Mouse (Mus musculus) gonadal fat pad, adult 2 months (tissue): ENCODE data around the gene Rora. TPM values are rescaled to one million over a fixed set of nuclear protein-coding genes. Genes with fewer than 3 reads are reported as not detected.
"Not testable (repeated sequence)": the region's sequence is repeated elsewhere in the genome, so short reads cannot be mapped to it uniquely, and the experiment has no call there.

Experiments used
- DNase-seq: peaks from one replicate; pipeline ENCODE4 v3.0.0-alpha.2; 2012; ENCODE audit warnings: low read depth
- polyA plus RNA-seq: library from polyadenylated mRNA; depleted of rRNA; stranded (reverse); fragments of >200 nt; gene quantifications from 2 replicates; pipeline ENCODE4 v1.2.3, GENCODE M21; 2012

Rora gene
- polyA plus RNA-seq, 1 experiment: 8.2 TPM

- DNase-seq: no peak
These were observed 431.4 kb downstream of the Rora start for GRCm38 (mm10) chr9:69084720-69085661.

- DNase-seq: no peak
These were observed 433.3 kb downstream of the Rora start for GRCm38 (mm10) chr9:69086844-69087243.

- no peak for DNase-seq
These were observed 433.7 kb downstream of the Rora start for GRCm38 (mm10) chr9:69087325-69087724.

- no peak for DNase-seq
These were observed 437.2 kb downstream of the Rora start for GRCm38 (mm10) chr9:69090749-69091270.

DNA sequence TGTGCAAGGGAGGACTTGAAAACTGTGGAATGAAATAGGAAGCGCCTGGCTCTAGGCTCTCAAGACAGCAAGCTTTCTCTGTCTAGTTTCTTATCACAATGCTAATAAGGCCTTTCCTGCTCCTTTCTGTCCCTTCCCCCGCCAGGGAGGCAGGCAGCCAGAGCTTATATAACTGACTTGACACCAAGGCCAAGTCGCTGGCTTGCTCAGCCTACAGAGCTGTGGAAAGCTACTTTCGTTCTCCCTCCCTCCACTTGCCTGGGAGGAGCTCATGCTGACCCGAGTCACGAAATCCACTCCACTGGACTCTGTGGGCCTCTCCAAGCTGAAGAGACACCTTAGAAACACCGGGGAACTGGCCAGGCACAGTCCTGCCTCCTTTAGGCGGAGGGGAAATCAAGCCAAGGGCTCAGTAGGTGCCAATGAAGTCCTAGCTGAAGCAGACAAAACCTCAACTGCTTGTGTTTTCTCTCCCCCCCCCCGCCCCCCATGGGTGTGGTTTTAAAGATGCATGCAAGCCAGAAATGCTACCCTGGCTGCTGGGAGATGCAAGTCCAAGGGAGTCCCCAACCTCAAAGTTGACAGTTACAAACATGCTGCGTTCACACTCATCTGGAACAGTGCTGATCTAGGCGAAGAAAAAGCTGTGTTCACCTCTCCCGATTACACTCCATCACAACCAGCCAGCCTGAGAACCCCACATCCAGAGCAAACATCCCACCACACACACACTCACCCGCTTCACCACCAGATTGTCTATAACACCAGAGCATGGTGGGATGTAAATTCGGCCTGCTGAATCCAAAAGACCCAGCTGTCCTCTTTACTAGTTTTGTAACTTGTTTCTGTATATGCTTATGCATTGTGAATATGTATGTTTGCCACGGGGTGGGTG, 438.8 kb downstream of the Rora start:
- no peak for DNase-seq

GRCm38 (mm10) chr9:69100153-69100756, 446.7 kb downstream of the Rora start:
- DNase-seq: not testable (repeated sequence)

- no peak for DNase-seq
These were observed 450.7 kb downstream of the Rora start for GRCm38 (mm10) chr9:69104321-69104720.

GRCm38 (mm10) chr9:69109618-69110300, 456.2 kb downstream of the Rora start:
- no peak for DNase-seq

GRCm38 (mm10) chr9:69110301-69110674, 456.7 kb downstream of the Rora start:
- DNase-seq: no peak

DNA sequence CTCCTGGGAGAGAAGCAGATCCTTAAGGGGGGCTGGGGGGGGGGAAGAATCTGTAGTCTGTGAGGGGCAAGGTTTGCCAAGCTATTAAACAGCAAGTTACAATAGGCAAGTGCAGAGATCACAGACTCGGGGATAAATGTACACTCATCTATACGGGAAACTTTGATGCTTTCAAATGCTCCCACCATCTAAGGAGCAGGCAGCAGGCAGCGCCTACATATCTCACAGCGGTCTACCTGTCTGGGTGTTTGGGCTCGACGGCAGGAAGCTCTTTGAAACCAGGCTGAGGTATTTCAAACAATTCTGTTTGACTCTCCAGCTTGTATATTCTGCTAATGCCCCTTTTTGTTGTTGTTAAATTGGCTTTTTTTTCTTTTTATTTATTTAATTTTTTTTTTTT, 457.1 kb downstream of the Rora start:
- DNase-seq: no peak

- DNase-seq: no peak
These were observed 458.0 kb downstream of the Rora start for GRCm38 (mm10) chr9:69111539-69111938.

- no peak for DNase-seq
These were observed 460.9 kb downstream of the Rora start for GRCm38 (mm10) chr9:69114429-69114984.

- DNase-seq: no peak
These were observed 463.2 kb downstream of the Rora start for GRCm38 (mm10) chr9:69116740-69117139.

DNA sequence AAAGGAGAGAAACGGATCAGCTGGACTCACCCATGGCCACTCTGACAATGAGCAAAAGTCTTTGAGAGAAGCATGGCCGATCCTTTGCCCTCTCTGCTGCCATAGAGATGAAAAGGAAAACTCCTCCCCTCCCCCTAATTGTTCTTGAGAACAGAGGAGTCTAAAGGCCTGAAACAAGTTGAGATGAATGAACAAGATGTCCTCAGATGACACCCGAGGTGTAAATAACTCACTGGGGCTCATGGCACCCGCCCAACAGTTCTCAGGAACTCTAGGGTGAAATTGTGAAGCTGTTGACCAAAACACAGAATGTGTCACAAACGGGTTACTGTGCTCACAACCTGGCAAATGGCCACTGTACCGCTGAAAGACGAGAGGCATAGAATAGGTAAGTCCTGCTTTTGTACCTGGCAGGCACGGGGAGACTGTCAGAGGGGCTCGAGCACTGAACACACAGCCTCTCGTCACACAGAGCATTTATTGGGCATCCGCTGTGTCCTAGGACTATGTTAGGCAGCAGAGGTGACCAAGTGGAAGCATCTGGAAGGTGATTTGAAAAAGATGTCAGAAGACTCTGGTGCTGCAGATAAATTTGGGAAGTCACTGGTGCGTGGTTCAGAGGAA, 467.6 kb downstream of the Rora start:
- DNase-seq: no peak

DNA sequence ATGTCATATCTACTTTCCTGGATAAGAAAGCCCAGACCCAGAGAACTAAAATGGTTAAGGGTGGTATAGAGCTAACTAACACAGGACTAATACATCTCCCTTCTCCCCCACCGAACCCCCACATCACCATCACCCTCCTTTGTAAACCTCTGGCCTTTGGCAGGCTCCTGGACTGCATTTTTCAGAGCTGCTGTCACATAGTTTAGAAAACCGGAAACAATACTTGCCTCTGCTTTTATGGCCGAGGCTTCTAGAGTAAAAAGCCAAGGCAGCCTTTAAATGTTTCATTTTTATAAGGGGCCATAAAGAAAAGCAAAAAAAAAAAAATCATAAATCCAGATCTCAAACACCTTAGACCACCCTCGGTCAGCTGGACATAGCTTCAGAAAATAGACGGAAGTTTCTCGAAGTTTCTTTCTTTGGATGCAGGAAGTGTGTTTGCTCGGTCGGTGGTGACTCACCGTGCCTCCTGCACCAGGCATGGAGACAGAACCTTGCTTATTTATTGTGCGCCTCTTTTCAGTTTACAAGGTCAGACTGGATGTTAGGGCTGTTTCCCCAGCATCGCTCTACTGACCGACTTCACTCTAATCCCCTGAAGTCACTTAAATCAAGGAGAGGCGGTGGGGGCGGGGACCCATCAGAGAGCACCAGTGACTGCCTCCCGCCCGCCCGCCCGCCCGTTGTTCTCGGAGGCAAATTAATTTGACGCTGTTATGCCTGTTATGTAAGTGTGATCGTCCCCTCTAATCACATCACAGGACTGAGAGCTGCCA, 471.6 kb downstream of the Rora start:
- DNase-seq: no peak

GRCm38 (mm10) chr9:69125787-69126161, 472.2 kb downstream of the Rora start:
- DNase-seq: no peak

DNA sequence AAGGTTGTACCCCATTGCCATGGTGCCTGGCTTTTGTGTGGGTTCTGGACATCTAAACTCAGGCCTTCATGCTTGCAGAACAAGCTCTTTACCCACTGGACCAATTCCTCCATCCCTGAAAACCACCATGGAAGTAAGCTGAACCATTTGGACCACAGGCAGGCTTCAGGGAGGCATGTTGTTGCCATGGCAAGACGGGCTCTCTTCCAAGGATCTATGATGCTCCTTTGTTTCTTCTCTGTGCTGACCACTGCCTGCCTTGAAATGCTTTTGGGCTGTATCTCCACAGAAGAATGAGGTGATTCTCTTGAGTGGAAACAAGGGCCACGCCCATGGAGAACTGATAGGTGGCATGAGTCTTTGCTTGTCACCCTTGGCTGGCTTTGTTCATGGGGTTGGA, 473.0 kb downstream of the Rora start:
- no peak for DNase-seq

- DNase-seq: no peak
These were observed 474.7 kb downstream of the Rora start for GRCm38 (mm10) chr9:69128335-69128734.

DNA sequence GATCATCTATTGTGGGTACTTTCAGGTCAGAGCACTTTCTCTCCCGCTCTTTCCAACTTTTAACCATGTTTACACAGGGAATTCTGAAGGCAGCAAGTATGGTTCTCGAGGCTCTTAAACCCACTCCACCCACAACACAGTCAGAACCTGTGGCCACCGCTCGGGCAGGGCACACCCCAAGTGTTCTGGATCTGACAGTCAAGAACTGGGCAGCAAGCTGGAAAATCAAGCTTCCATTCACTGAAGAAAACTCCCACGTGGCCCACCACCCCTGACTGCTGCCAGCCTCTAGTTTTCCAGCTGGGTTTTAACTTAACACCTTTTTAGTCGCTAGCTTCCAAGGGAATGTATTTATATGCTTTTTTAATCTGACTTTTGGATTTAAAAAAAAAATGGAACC, 479.4 kb downstream of the Rora start:
- no peak for DNase-seq

- DNase-seq: no peak
These were observed 480.1 kb downstream of the Rora start for GRCm38 (mm10) chr9:69133696-69134095.
